Mouse (Mus musculus) heart, postnatal 36 days (tissue): Measurements from ENCODE around the gene H2al1g. TPM values are rescaled to one million over a fixed set of nuclear protein-coding genes. Genes with fewer than 3 reads are reported as not detected.
"Not testable (repeated sequence)": the region's sequence is repeated elsewhere in the genome, so short reads cannot be mapped to it uniquely, and the experiment has no call there.

Experiments used
- DNase-seq, 2 experiments: peaks; one replicate each; pipeline ENCODE4 v3.0.0; 2021 to 2022
- intact Hi-C: fragments of 180-260 bp; cut with DNase I; formaldehyde crosslinking; loops from one replicate; pipeline ENCODE4 v1.15.1; 2025
- total RNA-seq, 2 experiments: library from RNA; stranded (reverse); gene quantifications; 2 replicates each; pipeline ENCODE4 v1.2.3; 2021

The H2al1g gene
- not detected for total RNA-seq

DNA sequence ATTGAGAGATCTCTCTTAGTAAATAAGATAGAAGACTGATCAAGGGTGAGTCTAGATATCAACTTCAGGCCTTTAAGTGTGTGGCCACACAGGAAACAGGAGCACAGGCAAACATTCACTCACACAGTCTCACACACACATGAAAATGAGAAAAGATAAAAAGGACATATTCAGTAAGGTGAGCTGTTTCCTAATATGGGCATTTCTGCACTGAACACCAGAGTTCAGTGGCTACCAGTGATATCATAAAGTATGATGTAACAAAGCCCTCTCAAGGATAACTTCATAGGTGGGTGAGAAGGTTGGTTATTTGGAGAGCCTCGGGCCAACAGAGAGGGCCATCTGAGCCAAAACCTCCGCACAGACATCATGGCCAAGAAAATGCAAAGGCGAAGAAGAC lies at the start of gene H2al1g:
Gene H2al1g (plus strand): TSS at position 301 of the 400 bp plus-strand sequence.
- DNase-seq, intact Hi-C loops: not testable (repeated sequence)

DNA sequence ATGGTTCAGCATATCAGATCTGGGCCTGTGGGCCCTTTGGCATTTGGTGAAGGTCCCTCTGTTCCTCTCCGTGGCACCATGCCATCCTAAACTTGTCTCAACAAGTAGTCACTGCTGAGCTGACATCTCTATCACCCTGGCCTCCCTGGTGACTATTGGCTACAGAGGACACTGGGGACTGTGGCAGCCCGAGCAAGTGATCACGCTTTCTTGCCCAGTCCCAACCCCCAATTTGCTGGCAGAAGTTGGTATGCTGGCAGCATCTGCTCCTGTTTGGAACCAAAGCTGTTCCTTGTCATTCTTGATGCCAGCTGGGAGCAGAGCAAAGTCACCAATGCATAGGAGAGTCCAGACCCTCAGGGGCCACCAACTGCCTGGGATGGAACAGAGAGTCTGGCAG lies 49.0 kb upstream of the H2al1g start:
- intact Hi-C loops = no loop called here
- peak in 1 of 2 experiments; percentile 17 for DNase-seq

DNA sequence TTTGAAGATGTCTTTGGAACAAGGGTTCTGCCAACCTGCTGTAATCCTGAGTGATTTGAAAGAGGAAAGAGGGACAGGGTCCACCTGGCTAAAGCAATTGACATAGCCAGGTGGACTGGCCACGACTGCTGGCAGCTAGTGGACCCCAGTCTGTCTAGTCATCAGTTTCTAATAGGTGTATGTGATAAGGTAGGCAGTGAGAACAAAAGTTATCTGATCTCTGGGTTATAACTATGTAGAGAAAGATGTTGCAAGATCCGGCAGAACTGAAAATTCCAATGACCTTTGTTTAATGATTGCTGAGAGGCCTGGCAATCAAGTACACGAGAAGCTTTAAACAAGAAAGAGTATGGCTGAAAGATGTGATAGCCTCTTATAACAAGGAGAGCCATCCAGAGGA lies 44.9 kb upstream of the H2al1g start:
- no peak for DNase-seq
- intact Hi-C loops = no loop called here

DNA sequence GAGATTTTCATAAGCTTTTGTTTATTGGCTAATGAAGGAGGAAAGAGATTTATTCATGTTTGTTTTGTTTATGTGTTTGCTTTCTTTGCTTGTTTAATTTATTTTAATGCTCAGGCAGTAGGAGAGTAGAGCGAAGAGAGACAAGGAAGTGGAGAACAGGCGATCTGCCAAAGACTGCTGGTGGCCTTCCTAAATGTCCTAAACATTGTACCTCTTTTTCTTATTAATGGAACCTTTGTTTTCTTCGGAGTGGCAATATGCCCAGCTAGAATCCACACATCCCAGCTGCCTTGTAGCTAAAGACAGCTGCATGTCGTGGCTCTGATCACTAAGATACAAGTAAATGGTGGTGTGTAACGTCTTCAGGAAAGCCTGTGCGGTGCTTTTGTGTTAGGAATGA lies 41.0 kb upstream of the H2al1g start:
- DNase-seq = no peak
- intact Hi-C loops = no loop called here

DNA sequence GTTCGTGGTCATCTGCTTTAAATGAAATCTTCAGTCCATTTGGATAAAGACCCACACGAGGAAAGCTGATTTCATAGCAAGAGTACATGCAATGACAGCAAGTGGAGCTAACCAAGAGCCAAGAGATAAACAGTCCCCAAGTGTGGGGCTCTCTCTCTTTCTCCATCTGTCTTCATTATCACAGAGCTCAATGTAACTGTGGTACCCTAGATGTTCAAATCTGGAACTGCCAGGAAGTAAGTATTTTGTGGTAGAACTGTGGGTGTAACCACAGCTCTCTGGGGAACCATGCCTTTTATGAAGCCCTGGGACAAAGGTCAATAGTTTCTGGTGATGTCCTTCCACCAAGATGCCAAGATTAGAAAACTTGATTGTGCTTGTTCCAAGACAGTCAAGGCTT lies 37.3 kb upstream of the H2al1g start:
- intact Hi-C loops = no loop called here
- DNase-seq = no peak

DNA sequence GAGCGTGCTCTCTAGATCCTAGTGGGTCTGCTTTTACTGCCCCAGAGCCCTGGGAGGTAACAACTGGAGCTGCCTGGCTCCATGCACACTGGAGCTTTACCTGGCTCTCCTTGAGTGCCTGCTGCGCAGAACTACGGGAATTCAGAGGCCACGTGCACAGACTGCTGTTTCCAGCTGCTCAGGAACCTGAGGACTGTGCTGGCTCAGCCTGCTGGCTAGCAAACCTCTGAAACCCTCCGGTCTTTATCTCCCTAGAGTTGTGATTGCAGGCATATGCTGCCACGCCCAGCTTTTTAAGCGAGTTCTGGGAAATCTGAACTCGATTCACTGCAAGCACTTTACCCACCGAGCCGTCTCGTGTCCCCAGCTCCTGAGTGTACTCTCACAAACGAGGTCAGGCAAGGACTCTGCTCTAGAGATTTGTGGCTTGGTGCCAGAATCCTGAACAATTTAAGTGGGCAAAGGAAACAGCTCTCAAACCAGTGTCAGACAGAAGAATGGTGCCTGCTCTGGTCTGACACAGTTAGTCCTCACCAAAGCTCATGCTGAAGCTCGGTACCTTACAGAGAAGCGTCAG lies 29.7 kb upstream of the H2al1g start:
- DNase-seq = peak; percentile 6 to 10

DNA sequence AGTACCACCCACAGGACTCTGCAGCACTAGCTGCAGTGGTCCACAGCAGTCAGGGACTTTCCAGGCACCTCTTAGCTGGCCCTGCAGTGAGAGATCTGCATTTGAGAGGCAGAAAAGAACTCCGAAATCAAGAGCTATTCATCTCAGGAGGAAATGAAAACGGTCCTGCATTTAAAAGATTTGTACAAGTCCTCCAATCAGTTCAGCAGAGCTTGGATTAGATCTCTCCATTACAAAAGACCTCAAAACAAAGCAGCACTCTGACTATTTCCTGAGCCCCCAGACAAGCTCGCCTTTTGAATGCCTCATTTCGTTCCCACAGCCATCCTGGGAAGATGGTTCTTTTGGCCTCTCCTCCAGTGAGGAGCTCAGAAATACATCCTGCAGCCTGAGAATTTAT lies 28.8 kb upstream of the H2al1g start:
- DNase-seq = no peak
- intact Hi-C loops = no loop called here

More for the DNA sequence above, 29.7 kb upstream of the H2al1g start:
- intact Hi-C loops = no loop called here

DNA sequence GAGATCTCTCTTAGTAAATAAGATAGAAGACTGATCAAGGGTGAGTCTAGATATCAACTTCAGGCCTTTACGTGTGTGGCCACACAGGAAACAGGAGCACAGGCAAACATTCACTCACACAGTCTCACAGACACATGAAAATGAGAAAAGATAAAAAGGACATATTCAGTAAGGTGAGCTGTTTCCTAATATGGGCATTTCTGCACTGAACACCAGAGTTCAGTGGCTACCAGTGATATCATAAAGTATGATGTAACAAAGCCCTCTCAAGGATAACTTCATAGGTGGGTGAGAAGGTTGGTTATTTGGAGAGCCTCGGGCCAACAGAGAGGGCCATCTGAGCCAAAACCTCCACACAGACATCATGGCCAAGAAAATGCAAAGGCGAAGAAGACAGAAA lies 19.1 kb upstream of the H2al1g start, which contains the start of gene H2al1a:
Gene H2al1a (plus strand): TSS at position 301 of the 400 bp plus-strand sequence.
- intact Hi-C loops, DNase-seq: not testable (repeated sequence)

DNA sequence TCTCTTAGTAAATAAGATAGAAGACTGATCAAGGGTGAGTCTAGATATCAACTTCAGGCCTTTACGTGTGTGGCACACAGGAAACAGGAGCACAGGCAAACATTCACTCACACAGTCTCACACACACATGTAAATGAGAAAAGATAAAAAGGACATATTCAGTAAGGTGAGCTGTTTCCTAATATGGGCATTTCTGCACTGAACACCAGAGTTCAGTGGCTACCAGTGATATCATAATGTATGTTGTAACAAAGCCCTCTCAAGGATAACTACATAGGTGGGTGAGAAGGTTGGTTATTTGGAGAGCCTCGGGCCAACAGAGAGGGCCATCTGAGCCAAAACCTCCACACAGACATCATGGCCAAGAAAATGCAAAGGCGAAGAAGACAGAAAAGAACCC lies 15.9 kb upstream of the H2al1g start, which contains the start of gene H2al1b:
Gene H2al1b (plus strand): TSS at position 301 of the 400 bp plus-strand sequence.
- intact Hi-C loops, DNase-seq: not testable (repeated sequence)

DNA sequence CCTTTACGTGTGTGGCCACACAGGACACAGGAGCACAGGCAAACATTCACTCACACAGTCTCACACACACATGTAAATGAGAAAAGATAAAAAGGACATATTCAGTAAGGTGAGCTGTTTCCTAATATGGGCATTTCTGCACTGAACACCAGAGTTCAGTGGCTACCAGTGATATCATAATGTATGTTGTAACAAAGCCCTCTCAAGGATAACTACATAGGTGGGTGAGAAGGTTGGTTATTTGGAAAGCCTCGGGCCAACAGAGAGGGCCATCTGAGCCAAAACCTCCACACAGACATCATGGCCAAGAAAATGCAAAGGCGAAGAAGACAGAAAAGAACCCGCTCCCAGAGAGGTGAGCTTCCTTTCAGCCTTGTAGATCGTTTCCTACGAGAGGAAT lies 12.7 kb upstream of the H2al1g start, which contains the start of gene H2al1c:
Gene H2al1c (plus strand): TSS at position 301 of the 400 bp plus-strand sequence.
- DNase-seq, intact Hi-C loops: not testable (repeated sequence)

DNA sequence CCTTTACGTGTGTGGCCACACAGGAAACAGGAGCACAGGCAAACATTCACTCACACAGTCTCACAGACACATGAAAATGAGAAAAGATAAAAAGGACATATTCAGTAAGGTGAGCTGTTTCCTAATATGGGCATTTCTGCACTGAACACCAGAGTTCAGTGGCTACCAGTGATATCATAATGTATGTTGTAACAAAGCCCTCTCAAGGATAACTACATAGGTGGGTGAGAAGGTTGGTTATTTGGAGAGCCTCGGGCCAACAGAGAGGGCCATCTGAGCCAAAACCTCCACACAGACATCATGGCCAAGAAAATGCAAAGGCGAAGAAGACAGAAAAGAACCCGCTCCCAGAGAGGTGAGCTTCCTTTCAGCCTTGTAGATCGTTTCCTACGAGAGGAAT lies 9.5 kb upstream of the H2al1g start, which contains the start of gene H2al1d:
Gene H2al1d (plus strand): TSS at position 301 of the 400 bp plus-strand sequence.
- intact Hi-C loops, DNase-seq: not testable (repeated sequence)

DNA sequence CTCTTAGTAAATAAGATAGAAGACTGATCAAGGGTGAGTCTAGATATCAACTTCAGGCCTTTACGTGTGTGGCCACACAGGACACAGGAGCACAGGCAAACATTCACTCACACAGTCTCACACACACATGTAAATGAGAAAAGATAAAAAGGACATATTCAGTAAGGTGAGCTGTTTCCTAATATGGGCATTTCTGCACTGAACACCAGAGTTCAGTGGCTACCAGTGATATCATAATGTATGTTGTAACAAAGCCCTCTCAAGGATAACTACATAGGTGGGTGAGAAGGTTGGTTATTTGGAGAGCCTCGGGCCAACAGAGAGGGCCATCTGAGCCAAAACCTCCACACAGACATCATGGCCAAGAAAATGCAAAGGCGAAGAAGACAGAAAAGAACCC lies 6.4 kb upstream of the H2al1g start, which contains the start of gene H2al1e:
Gene H2al1e (plus strand): TSS at position 301 of the 400 bp plus-strand sequence.
- DNase-seq, intact Hi-C loops: not testable (repeated sequence)

DNA sequence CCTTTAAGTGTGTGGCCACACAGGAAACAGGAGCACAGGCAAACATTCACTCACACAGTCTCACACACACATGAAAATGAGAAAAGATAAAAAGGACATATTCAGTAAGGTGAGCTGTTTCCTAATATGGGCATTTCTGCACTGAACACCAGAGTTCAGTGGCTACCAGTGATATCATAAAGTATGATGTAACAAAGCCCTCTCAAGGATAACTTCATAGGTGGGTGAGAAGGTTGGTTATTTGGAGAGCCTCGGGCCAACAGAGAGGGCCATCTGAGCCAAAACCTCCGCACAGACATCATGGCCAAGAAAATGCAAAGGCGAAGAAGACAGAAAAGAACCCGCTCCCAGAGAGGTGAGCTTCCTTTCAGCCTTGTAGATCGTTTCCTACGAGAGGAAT lies 3.2 kb upstream of the H2al1g start, which contains the start of gene H2al1f:
Gene H2al1f (plus strand): TSS at position 301 of the 400 bp plus-strand sequence.
- intact Hi-C loops, DNase-seq: not testable (repeated sequence)

DNA sequence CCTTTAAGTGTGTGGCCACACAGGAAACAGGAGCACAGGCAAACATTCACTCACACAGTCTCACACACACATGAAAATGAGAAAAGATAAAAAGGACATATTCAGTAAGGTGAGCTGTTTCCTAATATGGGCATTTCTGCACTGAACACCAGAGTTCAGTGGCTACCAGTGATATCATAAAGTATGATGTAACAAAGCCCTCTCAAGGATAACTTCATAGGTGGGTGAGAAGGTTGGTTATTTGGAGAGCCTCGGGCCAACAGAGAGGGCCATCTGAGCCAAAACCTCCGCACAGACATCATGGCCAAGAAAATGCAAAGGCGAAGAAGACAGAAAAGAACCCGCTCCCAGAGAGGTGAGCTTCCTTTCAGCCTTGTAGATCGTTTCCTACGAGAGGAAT lies 3.1 kb downstream of the H2al1g start, which contains the start of gene H2al1h:
Gene H2al1h (plus strand): TSS at position 301 of the 400 bp plus-strand sequence.
- DNase-seq, intact Hi-C loops: not testable (repeated sequence)

DNA sequence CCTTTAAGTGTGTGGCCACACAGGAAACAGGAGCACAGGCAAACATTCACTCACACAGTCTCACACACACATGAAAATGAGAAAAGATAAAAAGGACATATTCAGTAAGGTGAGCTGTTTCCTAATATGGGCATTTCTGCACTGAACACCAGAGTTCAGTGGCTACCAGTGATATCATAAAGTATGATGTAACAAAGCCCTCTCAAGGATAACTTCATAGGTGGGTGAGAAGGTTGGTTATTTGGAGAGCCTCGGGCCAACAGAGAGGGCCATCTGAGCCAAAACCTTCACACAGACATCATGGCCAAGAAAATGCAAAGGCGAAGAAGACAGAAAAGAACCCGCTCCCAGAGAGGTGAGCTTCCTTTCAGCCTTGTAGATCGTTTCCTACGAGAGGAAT lies 6.3 kb downstream of the H2al1g start, which contains the start of gene H2al1i:
Gene H2al1i (plus strand): TSS at position 301 of the 400 bp plus-strand sequence.
- intact Hi-C loops, DNase-seq: not testable (repeated sequence)

DNA sequence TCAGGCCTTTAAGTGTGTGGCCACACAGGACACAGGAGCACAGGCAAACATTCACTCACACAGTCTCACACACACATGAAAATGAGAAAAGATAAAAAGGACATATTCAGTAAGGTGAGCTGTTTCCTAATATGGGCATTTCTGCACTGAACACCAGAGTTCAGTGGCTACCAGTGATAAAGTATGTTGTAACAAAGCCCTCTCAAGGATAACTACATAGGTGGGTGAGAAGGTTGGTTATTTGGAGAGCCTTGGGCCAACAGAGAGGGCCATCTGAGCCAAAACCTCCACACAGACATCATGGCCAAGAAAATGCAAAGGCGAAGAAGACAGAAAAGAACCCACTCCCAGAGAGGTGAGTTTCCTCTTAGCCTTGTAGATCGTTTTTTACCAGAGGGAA lies 9.5 kb downstream of the H2al1g start, which contains the start of gene H2al1j:
Gene H2al1j (plus strand): TSS at position 301 of the 400 bp plus-strand sequence.
- DNase-seq, intact Hi-C loops: not testable (repeated sequence)

DNA sequence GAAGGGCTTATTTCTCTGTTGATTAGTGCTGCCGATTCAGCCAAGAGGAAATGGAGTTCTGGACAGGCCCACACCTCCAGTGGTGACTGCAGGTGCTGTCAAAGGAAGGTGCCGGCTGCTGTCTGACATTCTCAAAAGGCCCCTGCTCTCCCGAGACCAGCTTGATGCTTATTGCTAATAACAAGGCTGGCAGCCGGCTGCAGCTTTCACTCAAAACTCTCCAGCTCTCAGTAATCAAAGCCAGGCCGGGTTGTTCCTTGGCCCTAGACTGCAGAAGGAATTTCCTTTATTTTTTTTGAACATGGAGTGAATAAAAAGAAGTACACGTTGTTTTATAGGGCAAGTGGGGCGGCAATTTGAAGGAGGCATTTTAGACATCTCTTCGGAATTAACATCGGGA lies 27.7 kb downstream of the H2al1g start:
- DNase-seq = peak; percentile 5 to 17
- intact Hi-C loops = no loop called here

DNA sequence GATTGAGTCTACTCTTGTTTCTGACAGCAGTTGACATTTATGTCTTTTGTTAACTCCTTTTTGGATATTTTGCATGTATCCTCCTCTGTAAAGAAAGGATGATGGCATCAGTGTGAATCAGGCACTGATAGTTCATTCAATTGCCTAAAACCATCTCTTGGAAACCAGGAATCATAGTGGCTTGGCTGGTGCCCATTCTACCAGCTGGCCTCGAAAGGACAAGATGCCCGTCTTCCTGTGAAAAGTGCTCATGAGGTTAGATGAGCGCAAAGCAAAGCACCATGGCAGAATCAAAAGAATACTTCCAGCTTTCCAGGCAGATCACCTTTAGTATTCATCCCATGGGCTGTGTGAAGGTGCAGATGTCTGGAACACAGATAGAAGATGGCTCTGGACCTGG lies 28.7 kb downstream of the H2al1g start:
- no peak for DNase-seq
- intact Hi-C loops = no loop called here

DNA sequence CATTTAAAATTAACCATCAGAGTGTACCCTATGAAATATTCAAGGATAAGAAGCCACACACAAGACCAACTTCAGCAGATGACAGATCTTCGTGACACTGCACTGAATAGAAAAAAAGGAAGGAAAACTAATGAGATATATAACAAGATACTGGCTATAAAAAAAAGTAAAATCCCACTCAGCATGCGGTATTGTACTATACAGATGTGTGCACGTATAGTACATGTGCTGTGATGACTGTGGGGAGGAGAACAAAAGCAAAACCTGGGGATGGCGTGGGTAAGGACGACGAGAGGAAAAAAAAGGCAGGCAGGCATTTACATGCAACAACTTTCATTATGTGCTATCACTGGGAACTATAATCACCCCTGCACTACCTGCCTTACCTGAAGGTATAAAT lies 42.8 kb downstream of the H2al1g start:
- intact Hi-C loops = no loop called here

DNA sequence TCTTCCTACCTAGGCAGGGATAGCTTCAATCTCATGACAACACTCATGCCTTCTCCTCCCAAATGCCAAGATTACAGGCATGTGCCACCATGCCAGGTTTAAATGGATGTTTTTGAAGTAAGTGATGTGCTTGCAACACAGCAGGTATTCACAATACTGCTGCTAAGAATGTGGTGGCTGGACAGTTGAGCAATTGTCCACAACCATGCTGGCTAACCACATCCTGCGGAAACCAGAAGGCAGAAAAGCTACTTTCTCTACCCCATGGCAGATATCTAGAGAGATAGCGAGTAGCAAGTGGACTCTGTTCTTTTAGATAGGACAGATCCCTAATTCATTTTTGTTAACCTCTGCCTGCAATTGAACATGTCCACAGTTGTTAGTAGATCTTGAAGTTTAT lies 43.2 kb downstream of the H2al1g start:
- DNase-seq = no peak

More for the DNA sequence above, 42.8 kb downstream of the H2al1g start:
- DNase-seq = no peak

DNA sequence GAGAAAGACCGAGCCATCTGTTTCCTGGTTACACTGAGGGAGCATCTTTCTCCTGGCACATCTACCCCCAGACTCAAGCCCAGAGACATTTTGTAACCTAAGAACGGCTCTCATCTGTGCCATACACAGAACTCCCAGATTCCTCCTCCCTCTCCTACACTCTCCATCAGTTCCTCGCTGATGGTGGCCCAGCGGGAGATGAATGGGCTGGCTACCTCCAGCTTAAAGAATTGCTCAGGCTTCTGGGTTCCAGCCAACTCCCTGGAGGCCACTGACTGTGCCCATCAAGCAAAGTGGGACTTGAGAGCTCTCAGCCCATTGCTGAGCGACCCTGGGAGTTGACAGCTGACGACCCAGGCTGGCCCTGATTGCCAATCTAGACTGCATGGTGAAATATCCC lies 45.8 kb downstream of the H2al1g start:
- no peak for DNase-seq
- intact Hi-C loops = no loop called here

More for the DNA sequence above, 43.2 kb downstream of the H2al1g start:
- intact Hi-C loops = no loop called here

DNA sequence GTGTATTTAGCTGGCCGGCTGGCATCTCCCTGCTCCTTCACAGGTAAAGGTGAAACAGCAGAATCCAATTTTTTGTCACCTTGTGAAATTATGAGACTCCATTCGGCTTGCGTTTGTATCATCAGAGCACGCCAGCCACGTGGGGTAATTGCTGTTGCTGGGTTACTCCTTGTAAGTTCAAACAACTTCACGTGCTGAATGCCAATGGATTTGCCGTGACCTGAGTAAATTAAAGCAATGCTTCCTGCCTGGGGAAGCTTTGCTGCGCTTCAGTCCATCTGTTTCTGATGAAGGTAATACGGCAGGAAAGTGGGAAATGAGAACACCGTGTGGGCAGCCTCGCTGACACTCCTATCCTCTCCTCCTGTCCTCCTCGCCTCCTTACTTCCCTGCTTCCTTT lies 47.1 kb downstream of the H2al1g start:
- DNase-seq = no peak

More for the DNA sequence above, 47.1 kb downstream of the H2al1g start:
- intact Hi-C loops = no loop called here
